In genomic region chr4:43711821-43712220, GRCm38 (mm10) we compare ENCODE assay signal across 9 mouse cellular contexts. TPM values are rescaled to one million over a fixed set of nuclear protein-coding genes. Genes with fewer than 3 reads are reported as not detected.
DNase-seq lines count a peak whose midpoint lies in the region; ATAC-seq lines count a peak whose summit lies in the region.
"Had no signal": no experiment of that assay in that cellular context is flagged by ENCODE, and none has a peak within 500 bp of the region (broad histone marks: within the 10 kb centered on the region; RNA-seq: fewer than 3 reads in every experiment).

No protein-coding gene starts in this region.

- no peak for ATAC-seq in hindbrain, embryonic 12.5 days (ENCODE audit: low FRiP score)
- no peak for ATAC-seq in heart, embryonic 13.5 days (ENCODE audit: extremely low read depth, insufficient number of reproducible peaks, low FRiP score, low TSS enrichment)
- ATAC-seq in megakaryocyte-erythroid progenitor cell, adult 5-6 weeks (replicated peaks; ENCODE audit: low FRiP score, low TSS enrichment, poor library complexity, severe bottlenecking) = peak; percentile 68; the same call in 1 of the 2 replicates

- no peaks in the 10 kb centered on the region for H3K27me3 ChIP-seq in hindbrain, embryonic 10.5 days (ENCODE audit: insufficient read depth, poor library complexity, severe bottlenecking)
- no peaks in the 10 kb centered on the region for H3K27me3 ChIP-seq in hindbrain, embryonic 12.5 days
- peaks cover 16% of the 10 kb centered on the region; the same call in 1 of the 2 replicates for H3K27me3 ChIP-seq in heart, embryonic 13.5 days (replicated peaks)

- H3K9me3 ChIP-seq in hindbrain, embryonic 10.5 days = no peaks in the 10 kb centered on the region
- no peaks in the 10 kb centered on the region for H3K9me3 ChIP-seq in hindbrain, embryonic 12.5 days (replicated peaks)
- H3K9me3 ChIP-seq in heart, embryonic 13.5 days = no peaks in the 10 kb centered on the region

- 2% methylated on average over 2 of the region's 2 CpGs for WGBS in hindbrain, embryonic 10.5 days
- WGBS in hindbrain, embryonic 12.5 days = 3% methylated on average over 2 of the region's 2 CpGs
- 2% methylated on average over 2 of the region's 2 CpGs for WGBS in heart, embryonic 13.5 days

- no peak overlapping the region for H3K4me3 ChIP-seq in hindbrain, embryonic 10.5 days
- no peak overlapping the region for H3K4me3 ChIP-seq in hindbrain, embryonic 12.5 days
- no peak overlapping the region for H3K4me3 ChIP-seq in heart, embryonic 13.5 days

- DNase-seq in hindbrain, embryonic 10.5 days (ENCODE audit: low spot score) = peak; percentile 79
- DNase-seq in adrenal gland, postnatal 10 days = peak; percentile 92
- peak; percentile 59 for DNase-seq in embryo, embryonic 11.5 days (ENCODE audit: low read depth, low spot score)
- DNase-seq in layer of hippocampus, postnatal 14 days (ENCODE audit: low spot score in 2 of 2) = peak; percentile 68 to 83
- DNase-seq in spleen, postnatal 14 days (ENCODE audit: low spot score in 2 of 2) = peak; percentile 31 to 67

- no peak overlapping the region for H3K9ac ChIP-seq in hindbrain, embryonic 12.5 days
- 0 out of 2 replicates have a peak overlapping the region, but pooled peaks have one; percentile 44 for H3K9ac ChIP-seq in heart, embryonic 13.5 days

- H3K36me3 ChIP-seq in hindbrain, embryonic 10.5 days = no peaks in the 10 kb centered on the region
- H3K36me3 ChIP-seq in hindbrain, embryonic 12.5 days = no peaks in the 10 kb centered on the region
- H3K36me3 ChIP-seq in heart, embryonic 13.5 days = no peaks in the 10 kb centered on the region

- H3K27ac ChIP-seq in hindbrain, embryonic 10.5 days = no peak overlapping the region
- no peak overlapping the region for H3K27ac ChIP-seq in hindbrain, embryonic 12.5 days
- peak overlapping the region; percentile 70 for H3K27ac ChIP-seq in heart, embryonic 13.5 days (replicated peaks)

- peaks cover 5% of the 10 kb centered on the region for H3K4me1 ChIP-seq in hindbrain, embryonic 10.5 days (replicated peaks)
- H3K4me1 ChIP-seq in hindbrain, embryonic 12.5 days = no peaks in the 10 kb centered on the region
- peaks cover 20% of the 10 kb centered on the region for H3K4me1 ChIP-seq in heart, embryonic 13.5 days

- no peak overlapping the region for H3K4me2 ChIP-seq in hindbrain, embryonic 12.5 days (replicated peaks)
- H3K4me2 ChIP-seq in heart, embryonic 13.5 days = peak overlapping the region; percentile 48

RNA-seq across cellular contexts. Expression of gene Olfr71, which starts 1.8 kb away (rescaled TPM):
- not detected in 2 replicates for polyA plus RNA-seq in hindbrain, embryonic 10.5 days (2016; fragmentation: Nextera tagmentation; extraction: Ambion mirVana)
- not detected in 2 replicates for polyA plus RNA-seq in hindbrain, embryonic 12.5 days (2016; fragmentation: Nextera tagmentation; extraction: Ambion mirVana)
- not detected for total RNA-seq in adrenal gland, postnatal 10 days (2021)
- not detected in 2 replicates for polyA plus RNA-seq in heart, embryonic 13.5 days (2015; fragmentation: Nextera tagmentation; extraction: Ambion mirVana)
- total RNA-seq in layer of hippocampus, postnatal 14 days (2021) = not detected
- not detected in 2 replicates for total RNA-seq in megakaryocyte-erythroid progenitor cell, adult 5-6 weeks (2014; fragmentation: Nextera tagmentation)
- not detected in 2 replicates for total RNA-seq in megakaryocyte-erythroid progenitor cell, adult 5-6 weeks (2017)

RNA-seq across cellular contexts. Expression of gene Olfr70, which starts 11.2 kb away (rescaled TPM):
- not detected in 2 replicates for polyA plus RNA-seq in hindbrain, embryonic 10.5 days (2016; fragmentation: Nextera tagmentation; extraction: Ambion mirVana)
- not detected in 2 replicates for polyA plus RNA-seq in hindbrain, embryonic 12.5 days (2016; fragmentation: Nextera tagmentation; extraction: Ambion mirVana)
- not detected for total RNA-seq in adrenal gland, postnatal 10 days (2021)
- polyA plus RNA-seq in heart, embryonic 13.5 days (2015; fragmentation: Nextera tagmentation; extraction: Ambion mirVana) = not detected in 2 replicates
- total RNA-seq in layer of hippocampus, postnatal 14 days (2021) = not detected
- total RNA-seq in megakaryocyte-erythroid progenitor cell, adult 5-6 weeks (2014; fragmentation: Nextera tagmentation) = not detected in 2 replicates
- total RNA-seq in megakaryocyte-erythroid progenitor cell, adult 5-6 weeks (2017) = not detected in 2 replicates
- polyA plus RNA-seq: lung, embryonic 16.5 days had no signal

RNA-seq across cellular contexts. Expression of gene Hrct1, which starts 15.2 kb away (rescaled TPM):
- 0.25 and 0.44 TPM in 2 replicates for polyA plus RNA-seq in hindbrain, embryonic 10.5 days (2016; fragmentation: Nextera tagmentation; extraction: Ambion mirVana)
- polyA plus RNA-seq in hindbrain, embryonic 12.5 days (2016; fragmentation: Nextera tagmentation; extraction: Ambion mirVana) = 0.21 and 0.28 TPM in 2 replicates
- total RNA-seq in adrenal gland, postnatal 10 days (2021) = 1 to 10 TPM; 5.5 to 6.0 TPM
- 0.78 and 1.1 TPM in 2 replicates for polyA plus RNA-seq in heart, embryonic 13.5 days (2015; fragmentation: Nextera tagmentation; extraction: Ambion mirVana)
- total RNA-seq in layer of hippocampus, postnatal 14 days (2021) = 1 to 10 TPM in 1 of 2 experiments, under 1 TPM in 1; 0.52 to 1.5 TPM
- not detected in 2 replicates for total RNA-seq in megakaryocyte-erythroid progenitor cell, adult 5-6 weeks (2014; fragmentation: Nextera tagmentation)
- total RNA-seq in megakaryocyte-erythroid progenitor cell, adult 5-6 weeks (2017) = not detected in 2 replicates

RNA-seq across cellular contexts. Expression of gene Spaar, which starts 18.0 kb away (rescaled TPM):
- polyA plus RNA-seq in hindbrain, embryonic 10.5 days (2016; fragmentation: Nextera tagmentation; extraction: Ambion mirVana) = not detected in 2 replicates
- polyA plus RNA-seq in hindbrain, embryonic 12.5 days (2016; fragmentation: Nextera tagmentation; extraction: Ambion mirVana) = 0.05 and 0.13 TPM in 2 replicates
- total RNA-seq in adrenal gland, postnatal 10 days (2021) = 1 to 10 TPM; 4.1 to 4.3 TPM
- polyA plus RNA-seq in heart, embryonic 13.5 days (2015; fragmentation: Nextera tagmentation; extraction: Ambion mirVana) = 0.21 and 0.43 TPM in 2 replicates
- total RNA-seq in layer of hippocampus, postnatal 14 days (2021) = under 1 TPM; 0.38 to 0.53 TPM
- total RNA-seq in megakaryocyte-erythroid progenitor cell, adult 5-6 weeks (2014; fragmentation: Nextera tagmentation) = not detected in 2 replicates
- total RNA-seq in megakaryocyte-erythroid progenitor cell, adult 5-6 weeks (2017) = not detected in 2 replicates

RNA-seq across cellular contexts. Expression of gene Fam221b, which starts 42.9 kb away (rescaled TPM):
- polyA plus RNA-seq in hindbrain, embryonic 10.5 days (2016; fragmentation: Nextera tagmentation; extraction: Ambion mirVana) = 1.8 and 2.4 TPM in 2 replicates
- polyA plus RNA-seq in hindbrain, embryonic 12.5 days (2016; fragmentation: Nextera tagmentation; extraction: Ambion mirVana) = 3.1 and 3.8 TPM in 2 replicates
- under 1 TPM; 0.15 to 0.36 TPM for total RNA-seq in adrenal gland, postnatal 10 days (2021)
- polyA plus RNA-seq in heart, embryonic 13.5 days (2015; fragmentation: Nextera tagmentation; extraction: Ambion mirVana) = 2.6 and 2.9 TPM in 2 replicates
- 1 to 10 TPM; 1.2 TPM for total RNA-seq in layer of hippocampus, postnatal 14 days (2021)
- total RNA-seq in megakaryocyte-erythroid progenitor cell, adult 5-6 weeks (2014; fragmentation: Nextera tagmentation) = not detected in 2 replicates
- 0.15 and 0.28 TPM in 2 replicates for total RNA-seq in megakaryocyte-erythroid progenitor cell, adult 5-6 weeks (2017)
